Mouse (Mus musculus): ENCODE results near the gene Ippk.

DNA sequence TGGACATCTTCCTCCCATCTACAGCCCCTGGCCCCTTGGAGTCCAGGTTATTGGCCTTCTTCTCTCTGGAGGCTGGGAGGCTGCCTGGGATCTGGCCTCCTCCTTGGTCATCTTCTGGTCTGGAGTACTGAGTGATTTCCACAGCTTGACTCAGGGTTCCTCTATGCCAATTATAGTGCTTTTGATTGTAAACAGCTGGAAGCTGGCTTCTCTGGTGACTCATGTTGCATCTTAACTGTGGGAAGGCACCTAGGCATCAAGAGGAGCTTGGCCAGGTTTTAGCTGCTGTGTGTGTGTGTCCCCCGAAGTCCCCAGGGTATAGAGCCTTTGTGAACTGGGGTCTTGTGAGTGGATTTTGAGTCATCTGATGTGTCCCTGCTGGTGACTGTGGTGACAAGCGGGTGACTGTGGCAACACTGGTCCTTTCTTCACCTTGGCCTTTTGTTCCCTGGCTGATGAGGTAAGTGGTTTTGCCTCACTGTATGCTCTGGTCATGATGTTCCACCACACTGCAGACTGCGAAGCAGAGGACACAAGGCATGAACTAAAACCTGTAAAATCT is 26.1 kb upstream of the Ippk start:
- TF ChIP-seq CTCF (IDR thresholded peaks at IDR 0.05; ENCODE audit: low read depth, low read length): no peak
- no peak for TF ChIP-seq GATA1 (IDR thresholded peaks at IDR 0.05; ENCODE audit: borderline replicate concordance, low read length)

Data from G1E (cell line).